In the genomic region with DNA sequence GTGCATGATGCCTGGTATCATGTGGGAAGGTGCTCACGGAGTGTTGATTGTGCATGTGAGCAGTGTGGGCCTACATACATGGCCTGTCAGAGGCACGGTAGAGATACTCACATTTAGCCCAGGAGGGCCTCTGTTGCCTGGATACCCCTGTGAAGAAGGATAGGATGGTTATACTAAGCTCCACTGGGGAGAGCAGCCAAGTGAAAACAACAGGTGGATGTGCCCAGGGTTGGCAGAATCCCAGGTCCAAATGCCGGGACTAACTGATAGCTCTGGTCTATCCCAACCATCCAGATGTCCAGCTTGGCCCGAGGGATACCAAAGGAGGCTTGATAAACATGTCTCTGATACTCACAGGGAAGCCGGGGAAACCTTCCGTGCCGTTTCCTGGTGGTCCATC, we compare ENCODE assay signal across 30 mouse cellular contexts. TPM values are rescaled to one million over a fixed set of nuclear protein-coding genes. Genes with fewer than 3 reads are reported as not detected.
DNase-seq lines count a peak whose midpoint lies in the region; ATAC-seq and TF ChIP-seq lines count a peak whose summit lies in the region.
"Had no signal": no experiment of that assay in that cellular context is flagged by ENCODE, and none has a peak within 500 bp of the region (broad histone marks: within the 10 kb centered on the region; RNA-seq: fewer than 3 reads in every experiment).

No protein-coding gene starts in this region.

- WGBS in limb, embryonic 14.5 days: 87% methylated on average over 7 of the region's 7 CpGs

- no peak overlapping the region for H3K4me2 ChIP-seq in limb, embryonic 14.5 days (replicated peaks; ENCODE audit: low read depth, low read length, severe bottlenecking)
- H3K4me2 ChIP-seq: embryonic facial prominence, embryonic 15.5 days; forebrain, embryonic 12.5 days; heart, embryonic 11.5 days; hindbrain, embryonic 12.5 days; liver, embryonic 12.5 days; midbrain, embryonic 12.5 days; stomach, embryonic 15.5 days had no signal

- no peak overlapping the region for H3K9ac ChIP-seq in limb, embryonic 14.5 days (ENCODE audit: low read depth, low read length, severe bottlenecking)
- H3K9ac ChIP-seq: embryonic facial prominence, embryonic 15.5 days; forebrain, embryonic 12.5 days; forebrain, postnatal 0 days; hindbrain, embryonic 12.5 days; liver, embryonic 12.5 days; liver, postnatal 0 days; midbrain, embryonic 12.5 days; stomach, embryonic 15.5 days had no signal

- no peaks in the 10 kb centered on the region for H3K4me1 ChIP-seq in limb, embryonic 14.5 days (ENCODE audit: control insufficient read depth, insufficient read depth, low read length)
- H3K4me1 ChIP-seq: embryonic facial prominence, embryonic 15.5 days; forebrain, embryonic 12.5 days; hindbrain, embryonic 12.5 days; liver, embryonic 12.5 days; megakaryocyte, embryonic 14.5 days; midbrain, embryonic 12.5 days; stomach, embryonic 15.5 days had no signal

- H3K4me3 ChIP-seq in limb, embryonic 14.5 days (replicated peaks; ENCODE audit: low read length): no peak overlapping the region
- H3K4me3 ChIP-seq: embryonic facial prominence, embryonic 15.5 days; forebrain, embryonic 12.5 days; hindbrain, embryonic 12.5 days; left cerebral cortex, adult 2 months; liver, embryonic 12.5 days; megakaryocyte, embryonic 14.5 days; midbrain, embryonic 12.5 days; stomach, embryonic 15.5 days had no signal

- peaks cover 93% of the 10 kb centered on the region for H3K36me3 ChIP-seq in limb, embryonic 14.5 days (ENCODE audit: control insufficient read depth, insufficient read depth, low read length)
- H3K36me3 ChIP-seq: forebrain, embryonic 12.5 days; hindbrain, embryonic 12.5 days; liver, embryonic 12.5 days; midbrain, embryonic 12.5 days had no signal

- ATAC-seq in limb, embryonic 14.5 days (ENCODE audit: low FRiP score, low read depth): peak; percentile 23
- ATAC-seq: CD4-positive, CD25-positive, alpha-beta regulatory T cell, adult 4 months; forebrain, postnatal 0 days; intestine, postnatal 0 days; liver, embryonic 12.5 days; liver, postnatal 0 days had no signal

- no peaks in the 10 kb centered on the region for H3K27me3 ChIP-seq in limb, embryonic 14.5 days (ENCODE audit: control insufficient read depth, insufficient read depth, low read length)
- H3K27me3 ChIP-seq: embryonic facial prominence, embryonic 15.5 days; forebrain, embryonic 12.5 days; hindbrain, embryonic 12.5 days; liver, embryonic 12.5 days; midbrain, embryonic 12.5 days; stomach, embryonic 15.5 days had no signal

- no peak overlapping the region for H3K27ac ChIP-seq in limb, embryonic 14.5 days (replicated peaks; ENCODE audit: low read depth, low read length)
- H3K27ac ChIP-seq: embryonic facial prominence, embryonic 15.5 days; forebrain, embryonic 12.5 days; hindbrain, embryonic 12.5 days; left cerebral cortex, adult 2 months; liver, embryonic 12.5 days; midbrain, embryonic 12.5 days; stomach, embryonic 15.5 days had no signal

- no peak for TF ChIP-seq POLR2A in limb, embryonic 14.5 days (IDR thresholded peaks at IDR 0.05; ENCODE audit: borderline replicate concordance, extremely low read depth, insufficient read depth, insufficient read length)

- H3K9me3 ChIP-seq in limb, embryonic 14.5 days (ENCODE audit: control insufficient read depth, low read length): no peaks in the 10 kb centered on the region
- H3K9me3 ChIP-seq: embryonic facial prominence, embryonic 15.5 days; forebrain, embryonic 12.5 days; hindbrain, embryonic 12.5 days; liver, embryonic 12.5 days; midbrain, embryonic 12.5 days; stomach, embryonic 15.5 days had no signal

- peak; percentile 47 for DNase-seq in gastrocnemius, postnatal 10 days
- no peak for DNase-seq in gastrocnemius, adult 8-10 months (ENCODE audit: low spot score in 2 of 2)
- peak; percentile 50 for DNase-seq in layer of hippocampus, adult 9-11 months
- no peak for DNase-seq in layer of hippocampus, postnatal 36 days
- DNase-seq in right cerebral cortex, postnatal 10 days (ENCODE audit: low spot score in 2 of 2): peak; percentile 63 to 77
- DNase-seq in right cerebral cortex, postnatal 36 days (ENCODE audit: low spot score in 2 of 2): no peak
- peak; percentile 36 for DNase-seq in limb, embryonic 14.5 days (ENCODE audit: low spot score)
- DNase-seq in adrenal gland, postnatal 36 days: no peak
- DNase-seq: adrenal gland, postnatal 25 days; cerebellum, adult 8-10 months; forebrain, postnatal 0 days; gastrocnemius, postnatal 14 days; heart, postnatal 36 days; kidney, adult 9 months; kidney, postnatal 10 days; liver, postnatal 0 days had no signal

RNA-seq across cellular contexts. Expression of a gene that starts 11.7 kb away (rescaled TPM):
- 100 to 1,000 TPM; 336 to 400 TPM for total RNA-seq in gastrocnemius, postnatal 10 days (2021)
- 10 to 100 TPM; 11.6 to 27.0 (median 15.2) TPM for total RNA-seq in gastrocnemius, adult 8-10 months (2022)
- total RNA-seq in layer of hippocampus, postnatal 36 days (2021): 10 to 100 TPM; 20.6 to 21.8 TPM
- 444 and 445 TPM in 2 replicates for polyA plus RNA-seq in limb, embryonic 14.5 days (2012; rRNA removed)
- polyA plus RNA-seq in limb, embryonic 14.5 days (2014; fragmentation: Nextera tagmentation; extraction: Ambion mirVana): 287 and 330 TPM in 2 replicates
- total RNA-seq in adrenal gland, postnatal 36 days (2021): 100 to 1,000 TPM; 295 to 316 TPM
- total RNA-seq: common myeloid progenitor, adult 5-6 weeks; granulocyte monocyte progenitor cell, adult 5-6 weeks; monocyte, adult 5-6 weeks had no signal
- polyA plus RNA-seq: CD4-positive, CD25-positive, alpha-beta regulatory T cell, adult 4 months had no signal

Comparison
In these comparisons a context has a peak if more than half of its experiments do, and no peak if none do; other contexts are left out.
1. DNase-seq: peak in gastrocnemius, postnatal 10 days (single experiment), layer of hippocampus, adult 9-11 months (single experiment), right cerebral cortex, postnatal 10 days (2 of 2) and limb, embryonic 14.5 days (single experiment); none in gastrocnemius, adult 8-10 months (0 of 2), layer of hippocampus, postnatal 36 days (0 of 2), right cerebral cortex, postnatal 36 days (0 of 2) and adrenal gland, postnatal 36 days (0 of 2).
2. RNA of a gene that starts 11.7 kb away (total RNA-seq): 336 to 400 TPM in gastrocnemius, postnatal 10 days and 295 to 316 TPM in adrenal gland, postnatal 36 days; 20.6 to 21.8 TPM in layer of hippocampus, postnatal 36 days and 11.6 to 27.0 TPM in gastrocnemius, adult 8-10 months; every median in the first group is over 10 times any median in the second.